Mouse (Mus musculus): Measurements from ENCODE around the gene Ivl.

DNA sequence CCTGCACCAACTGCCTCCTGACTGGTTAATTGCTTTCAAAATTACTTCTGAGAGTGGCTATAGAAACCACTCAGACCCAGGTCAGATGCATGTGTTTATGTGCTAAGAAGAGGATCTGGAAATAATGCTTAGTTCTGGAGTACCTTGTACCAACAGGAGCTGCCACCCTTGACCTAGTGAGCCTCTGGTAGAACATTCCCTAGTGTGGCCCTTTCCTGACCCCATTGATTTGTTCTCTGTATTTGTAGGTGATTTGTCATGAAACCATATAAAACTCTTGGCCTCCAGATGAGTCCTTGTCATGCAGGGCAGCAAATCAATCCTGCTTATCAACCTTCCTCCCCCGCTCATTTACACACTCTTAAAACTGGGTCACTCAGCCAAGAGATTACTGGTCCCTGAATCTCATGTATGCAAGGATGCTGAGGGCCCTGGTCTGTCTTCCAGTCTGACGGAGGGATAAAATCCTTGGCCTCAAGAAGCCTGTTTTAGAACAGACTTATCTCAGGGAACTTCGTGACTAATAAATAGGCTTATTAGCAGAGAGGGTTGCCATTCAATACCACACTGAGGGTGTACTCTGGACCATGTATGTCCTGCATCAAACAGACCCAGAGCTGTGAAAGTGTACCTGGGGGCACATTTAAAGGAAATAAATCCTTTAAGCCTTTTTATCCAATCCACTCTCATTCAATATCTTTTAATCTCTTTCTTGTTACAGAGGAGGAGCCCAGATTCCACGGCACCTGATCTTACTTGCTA lies 5.3 kb upstream of the Ivl start:
- TF ChIP-seq EP300 (IDR thresholded peaks at IDR 0.05; ENCODE audit: low read depth) = no peak
- no peak for TF ChIP-seq CTCF (IDR thresholded peaks at IDR 0.05; ENCODE audit: low read depth)
